Mouse (Mus musculus) liver, postnatal 0 days (tissue): ENCODE measurements around the gene Pnpt1. TPM values are rescaled to one million over a fixed set of nuclear protein-coding genes. Genes with fewer than 3 reads are reported as not detected.

ENCODE experiments used
- ATAC-seq: fragments of 200-750 bp; cut with Nextera tagmentation; 2 replicates; pipeline ENCODE4 v1.8.0; 2017; ENCODE audit warnings: mild to moderate bottlenecking, moderate library complexity
- DNase-seq: peaks from one replicate; pipeline ENCODE4 v3.0.0-alpha.2; 2016
- H3K27ac ChIP-seq: fragments of 300-500 bp; sonication (generic); 2 replicates; pipeline ENCODE4 v1.5.1; 2014; ENCODE audit warnings: antibody characterized with exemption, moderate library complexity, mild to moderate bottlenecking, low read depth
- H3K27me3 ChIP-seq: fragments of 300-500 bp; sonication (generic); 2 replicates; pipeline ENCODE4 v1.6.1; 2014; ENCODE audit warnings: low read length, control low read depth, mixed read lengths; ENCODE audit not compliant: insufficient read depth
- H3K36me3 ChIP-seq: fragments of 300-500 bp; sonication (generic); replicated peaks from 2 replicates; pipeline ENCODE4 v1.6.1; 2014; ENCODE audit warnings: mild to moderate bottlenecking, control low read depth, low read length, moderate library complexity, mixed read lengths; ENCODE audit not compliant: insufficient read depth
- H3K4me1 ChIP-seq: fragments of 300-500 bp; sonication (generic); 2 replicates; pipeline ENCODE4 v1.6.1; 2014; ENCODE audit warnings: antibody characterized with exemption, mild to moderate bottlenecking, control low read depth; ENCODE audit not compliant: insufficient read depth
- H3K4me2 ChIP-seq: fragments of 300-500 bp; sonication (generic); 2 replicates; pipeline ENCODE4 v1.6.1; 2014; ENCODE audit warnings: low read depth, mild to moderate bottlenecking, low read length, moderate library complexity, mixed read lengths
- H3K4me3 ChIP-seq: fragments of 300-500 bp; sonication (generic); 2 replicates; pipeline ENCODE4 v1.5.1; 2014; ENCODE audit warnings: low read depth, low read length
- H3K9ac ChIP-seq: fragments of 300-500 bp; sonication (generic); replicated peaks from 2 replicates; pipeline ENCODE4 v1.6.1; 2014; ENCODE audit warnings: mild to moderate bottlenecking, moderate library complexity
- H3K9me3 ChIP-seq: fragments of 300-500 bp; sonication (generic); 2 replicates; pipeline ENCODE4 v1.6.1; 2016; ENCODE audit warnings: mild to moderate bottlenecking, control low read depth, low read length, mixed read lengths
- CTCF ChIP-seq: sonication (generic); IDR thresholded peaks from 2 replicates; pipeline ENCODE4 v1.5.1; 2016; ENCODE audit warnings: antibody characterized with exemption, low read depth
- EP300 ChIP-seq: IDR thresholded peaks from 2 replicates; pipeline ENCODE4 v1.6.1; 2016; ENCODE audit warnings: antibody characterized with exemption, low read depth, mild to moderate bottlenecking
- WGBS: fragments of 180-500 bp; shearing (Covaris S2); extraction: QIAGEN DNeasy Blood & Tissue Kit; methylation state at CpG from one replicate; pipeline ENCODE4 v1.1.7; 2014; ENCODE audit not compliant: insufficient replicate concordance; 5-methylcytosine and 5-hydroxymethylcytosine counted together
- polyA plus RNA-seq: library from polyadenylated mRNA; unstranded; fragments of >200 nt; fragmentation: Nextera tagmentation; extraction: Ambion mirVana; gene quantifications from 2 replicates; pipeline ENCODE4 v1.2.1, GENCODE M21; 2015

Gene Pnpt1
- polyA plus RNA-seq, 1 experiment from 2014 or later: 15.9 TPM

DNA sequence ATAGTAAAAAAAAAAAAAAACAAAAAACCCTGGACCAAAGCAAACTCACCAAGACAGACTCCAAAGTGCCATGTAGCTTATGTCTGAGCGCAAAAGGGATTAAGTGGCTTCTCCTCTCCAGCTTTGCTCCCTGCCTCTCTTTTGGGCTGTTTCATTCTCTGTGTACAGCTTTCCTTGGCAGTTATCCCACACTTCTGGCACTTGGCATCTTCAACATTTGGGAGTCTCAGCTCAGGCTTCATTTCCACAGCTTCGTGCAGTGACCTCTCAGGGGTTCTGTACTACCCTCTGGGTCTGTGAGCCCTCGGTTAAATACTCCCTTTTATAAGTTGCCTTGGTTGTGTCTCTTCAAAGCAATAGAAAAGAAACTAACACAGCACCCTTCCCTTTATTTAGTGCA is 50.1 kb downstream of the Pnpt1 start:
- H3K27ac ChIP-seq: no peak overlapping the region
- no peak overlapping the region for H3K9ac ChIP-seq
- H3K27me3 ChIP-seq: no peaks in the 10 kb centered on the region
- TF ChIP-seq EP300 (no peak), CTCF (no peak)
- no peaks in the 10 kb centered on the region for H3K9me3 ChIP-seq
- no peak for DNase-seq
- WGBS: 81% methylated on average over 3 of the region's 3 CpGs
- no peak for ATAC-seq
- no peak overlapping the region for H3K4me3 ChIP-seq
- H3K36me3 ChIP-seq: peaks cover 46% of the 10 kb centered on the region
- no peak overlapping the region for H3K4me2 ChIP-seq
- H3K4me1 ChIP-seq: no peaks in the 10 kb centered on the region

DNA sequence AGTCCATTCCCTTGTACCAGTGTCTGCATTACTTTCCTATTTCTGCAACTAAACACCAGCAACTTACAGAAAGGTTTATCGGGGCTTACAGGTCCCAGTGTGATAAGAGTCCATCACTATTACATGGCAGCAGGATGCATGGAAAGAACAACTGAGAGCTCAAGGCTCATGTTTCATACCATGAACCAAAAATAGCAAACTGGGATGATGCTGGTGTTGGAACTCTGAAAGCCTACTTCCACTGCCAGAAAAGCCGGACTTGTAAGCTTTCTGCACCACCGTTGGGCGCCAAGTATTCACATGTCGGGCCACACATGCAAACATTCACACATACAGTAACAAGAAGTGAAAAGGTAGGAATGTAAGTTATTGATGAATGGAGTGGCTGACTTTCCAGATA is 51.2 kb downstream of the Pnpt1 start:
- Histone ChIP-seq H3K27ac (no peak overlapping the region), H3K4me3 (no peak overlapping the region), H3K4me2 (no peak overlapping the region), H3K4me1 (no peaks in the 10 kb centered on the region), H3K9me3 (no peaks in the 10 kb centered on the region), H3K36me3 (peaks cover 57% of the 10 kb centered on the region), H3K9ac (no peak overlapping the region), H3K27me3 (no peaks in the 10 kb centered on the region)
- WGBS: 89% methylated on average over 5 of the region's 5 CpGs
- no peak for DNase-seq
- ATAC-seq: no peak
- TF ChIP-seq EP300 (no peak), CTCF (no peak)

- H3K9ac ChIP-seq: no peak overlapping the region
- H3K27me3 ChIP-seq: no peaks in the 10 kb centered on the region
- H3K4me1 ChIP-seq: peaks cover 2% of the 10 kb centered on the region; the same call in 1 of the 2 replicates
- peaks cover 38% of the 10 kb centered on the region for H3K36me3 ChIP-seq
- no peak overlapping the region for H3K4me3 ChIP-seq
- DNase-seq (no peak), ATAC-seq (no peak)
- H3K4me2 ChIP-seq: no peak overlapping the region
- TF ChIP-seq CTCF (no peak), EP300 (no peak)
- no peak overlapping the region for H3K27ac ChIP-seq
- WGBS: 67% methylated on average over 2 of the region's 2 CpGs
- H3K9me3 ChIP-seq: no peaks in the 10 kb centered on the region
Observed at GRCm38 (mm10) chr11:29188981-29189380, 58.4 kb downstream of the Pnpt1 start.

DNA sequence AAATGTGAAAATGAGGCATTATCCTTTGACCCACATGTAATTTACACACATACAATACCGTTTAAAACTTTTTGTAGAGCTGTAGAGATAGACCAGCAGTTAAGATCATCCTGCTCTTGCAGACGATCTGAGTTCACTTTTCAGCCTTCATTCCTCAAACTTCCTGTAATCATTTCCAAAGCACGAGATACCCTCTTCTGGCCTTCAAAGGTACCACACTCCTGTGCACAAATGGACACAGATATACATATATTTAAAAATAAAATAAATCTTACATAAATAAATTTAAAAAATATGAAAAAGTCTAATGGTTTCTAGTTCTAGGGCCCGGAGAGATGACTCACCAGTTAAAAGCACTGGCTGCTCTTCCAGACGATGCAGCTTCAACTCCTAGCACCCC is 73.1 kb downstream of the Pnpt1 start:
- no peak overlapping the region for H3K9ac ChIP-seq
- peaks cover 46% of the 10 kb centered on the region for H3K36me3 ChIP-seq
- no peaks in the 10 kb centered on the region for H3K27me3 ChIP-seq
- no peak overlapping the region for H3K27ac ChIP-seq
- H3K4me3 ChIP-seq: no peak overlapping the region
- DNase-seq (no peak), ATAC-seq (no peak)
- no peaks in the 10 kb centered on the region for H3K4me1 ChIP-seq
- 82% methylated on average over 5 of the region's 5 CpGs for WGBS
- TF ChIP-seq CTCF: peak; percentile 27
- no peak for TF ChIP-seq EP300
- H3K9me3 ChIP-seq: no peaks in the 10 kb centered on the region
- no peak overlapping the region for H3K4me2 ChIP-seq

DNA sequence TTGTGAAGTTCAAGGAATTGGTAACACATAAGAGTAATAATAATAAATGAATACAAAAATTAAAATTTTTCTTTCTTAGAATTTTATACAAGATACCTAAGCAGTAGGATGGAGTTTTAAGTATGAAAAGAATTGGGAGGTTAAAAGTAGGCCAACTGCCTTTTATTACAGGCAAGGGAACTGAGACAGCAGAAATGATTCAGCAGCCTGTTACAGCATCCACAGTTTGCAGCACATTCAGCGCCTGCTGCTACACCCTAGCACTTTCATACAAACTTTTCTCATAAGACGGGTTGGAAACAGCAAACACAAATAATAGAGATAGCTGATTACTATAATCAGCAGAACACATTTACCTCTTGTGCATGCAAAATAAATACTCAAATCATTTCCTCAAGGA is 79.2 kb downstream of the Pnpt1 start:
- no peak for ATAC-seq
- H3K4me3 ChIP-seq: no peak overlapping the region

More for the DNA sequence above, 79.2 kb downstream of the Pnpt1 start:
- no peaks in the 10 kb centered on the region for H3K4me1 ChIP-seq
- H3K9me3 ChIP-seq: no peaks in the 10 kb centered on the region
- DNase-seq: no peak
- no peak overlapping the region for H3K27ac ChIP-seq
- WGBS: 82% methylated on average over 2 of the region's 2 CpGs
- peaks cover 50% of the 10 kb centered on the region for H3K36me3 ChIP-seq
- H3K4me2 ChIP-seq: no peak overlapping the region
- no peak overlapping the region for H3K9ac ChIP-seq
- no peak for TF ChIP-seq EP300
- TF ChIP-seq CTCF: no peak
- no peaks in the 10 kb centered on the region for H3K27me3 ChIP-seq

Other genes with a start within 250 kb of the Pnpt1 start
- 27.6 and 30.9 TPM in 2 replicates for gene Ppp4r3b, start 42.1 kb downstream of the Pnpt1 start, polyA plus RNA-seq
- gene Cfap36, start 116.7 kb downstream of the Pnpt1 start, polyA plus RNA-seq: 12.7 and 14.9 TPM in 2 replicates
- 3.0 and 3.3 TPM in 2 replicates for gene Ccdc88a, start 242.9 kb downstream of the Pnpt1 start, polyA plus RNA-seq